Mouse (Mus musculus): ENCODE measurements around the gene Creb3l4. TPM values are rescaled to one million over a fixed set of nuclear protein-coding genes. Genes with fewer than 3 reads are reported as not detected.
A peak's percentile ranks its signal among the peaks of the same experiment; 100 is the strongest.
"Not testable (repeated sequence)": the region's sequence is repeated elsewhere in the genome, so short reads cannot be mapped to it uniquely, and the experiment has no call there.

The Creb3l4 gene
- polyA plus RNA-seq, 1 experiment from 2014 or later = 0.47 TPM

DNA sequence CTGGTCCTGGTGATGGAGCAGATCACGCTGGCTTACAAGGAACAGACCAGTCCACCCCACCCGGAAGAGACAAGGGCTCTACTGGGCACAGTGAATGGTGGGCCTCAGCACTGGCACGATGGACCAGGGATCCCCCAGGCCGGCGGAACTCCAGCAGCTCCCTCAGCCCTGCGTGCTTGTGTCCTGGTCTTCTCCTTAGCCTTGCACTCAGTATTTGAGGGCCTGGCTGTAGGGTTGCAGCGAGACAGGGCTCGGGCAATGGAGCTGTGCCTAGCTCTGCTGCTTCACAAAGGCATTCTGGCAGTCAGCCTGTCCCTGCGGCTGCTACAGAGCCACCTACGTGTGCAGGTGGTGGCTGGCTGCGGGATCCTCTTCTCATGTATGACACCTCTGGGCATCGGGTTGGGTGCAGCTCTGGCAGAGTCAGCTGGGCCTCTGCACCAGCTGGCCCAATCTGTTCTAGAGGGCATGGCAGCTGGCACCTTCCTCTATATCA lies 8.5 kb upstream of the Creb3l4 start:
- peaks cover 15% of the 10 kb centered on the region for H3K36me3 ChIP-seq (replicated peaks)
- WGBS (ENCODE audit: insufficient replicate concordance) = 78% methylated on average over 10 of the region's 12 CpGs
- peaks cover 42% of the 10 kb centered on the region for H3K4me1 ChIP-seq (replicated peaks)
- ATAC-seq (ENCODE audit: insufficient read depth); H3K9me3 ChIP-seq (replicated peaks); H3K4me2 ChIP-seq; H3K27me3 ChIP-seq; H3K4me3 ChIP-seq (replicated peaks); H3K9ac ChIP-seq; H3K27ac ChIP-seq (replicated peaks): not testable (repeated sequence)

DNA sequence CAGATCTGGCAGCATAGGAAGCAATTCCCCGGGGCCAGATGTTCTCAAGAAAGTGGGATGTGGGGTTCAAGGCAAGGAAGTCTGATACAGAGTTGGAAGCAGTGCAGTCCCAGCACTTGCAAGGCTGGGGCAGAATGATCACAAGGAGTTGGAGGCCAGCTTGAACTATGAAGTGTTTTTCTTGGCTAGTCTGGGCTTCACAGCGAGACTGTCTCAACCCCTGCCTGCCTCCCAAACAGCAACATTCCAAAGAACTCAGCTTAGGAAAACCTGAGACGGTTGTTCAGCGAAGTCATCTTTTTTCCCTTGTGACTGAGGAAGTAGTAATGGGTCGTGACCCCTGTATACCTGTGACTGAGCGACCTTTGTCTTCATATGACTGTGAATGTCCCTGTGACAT lies 7.5 kb upstream of the Creb3l4 start:
- ATAC-seq (ENCODE audit: insufficient read depth) = no peak
- H3K4me1 ChIP-seq (replicated peaks) = peaks cover 39% of the 10 kb centered on the region
- H3K9me3 ChIP-seq (replicated peaks) = no peaks in the 10 kb centered on the region
- no peaks in the 10 kb centered on the region; the same call in 1 of the 2 replicates for H3K27me3 ChIP-seq
- H3K36me3 ChIP-seq (replicated peaks) = peaks cover 15% of the 10 kb centered on the region
- H3K4me3 ChIP-seq (replicated peaks) = no peak overlapping the region
- no peak overlapping the region for H3K4me2 ChIP-seq
- 75% methylated on average over 6 of the region's 6 CpGs for WGBS (ENCODE audit: insufficient replicate concordance)
- no peak overlapping the region for H3K9ac ChIP-seq
- no peak overlapping the region for H3K27ac ChIP-seq (replicated peaks)

DNA sequence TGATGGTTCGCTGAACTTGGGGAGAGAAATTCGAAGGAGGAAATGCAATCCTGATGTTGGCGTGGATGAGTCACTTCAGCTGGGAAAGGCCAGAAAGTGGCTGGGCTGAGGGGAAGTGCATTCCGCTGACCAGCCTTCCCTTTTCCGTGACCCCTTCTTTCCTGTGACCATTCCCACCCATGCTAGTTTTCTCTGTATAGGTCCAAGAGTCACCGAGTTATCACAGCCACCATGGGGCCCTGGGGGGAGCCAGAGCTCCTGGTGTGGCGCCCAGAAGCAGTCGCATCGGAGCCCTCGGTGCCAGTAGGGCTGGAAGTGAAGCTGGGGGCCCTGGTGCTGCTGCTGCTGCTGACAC lies 5.4 kb upstream of the Creb3l4 start:
- Histone ChIP-seq H3K4me2 (peak overlapping the region; percentile 94), H3K36me3 (replicated peaks) (peaks cover 15% of the 10 kb centered on the region), H3K9me3 (replicated peaks) (no peaks in the 10 kb centered on the region), H3K4me1 (replicated peaks) (peaks cover 26% of the 10 kb centered on the region), H3K9ac (peak overlapping the region; percentile 69), H3K27ac (replicated peaks) (peak overlapping the region; percentile 79), H3K27me3 (no peaks in the 10 kb centered on the region; the same call in 1 of the 2 replicates), H3K4me3 (replicated peaks) (peak overlapping the region; percentile 71)
- under 1% methylated on average over 10 of the region's 10 CpGs for WGBS (ENCODE audit: insufficient replicate concordance)
- no peak for ATAC-seq (ENCODE audit: insufficient read depth)

DNA sequence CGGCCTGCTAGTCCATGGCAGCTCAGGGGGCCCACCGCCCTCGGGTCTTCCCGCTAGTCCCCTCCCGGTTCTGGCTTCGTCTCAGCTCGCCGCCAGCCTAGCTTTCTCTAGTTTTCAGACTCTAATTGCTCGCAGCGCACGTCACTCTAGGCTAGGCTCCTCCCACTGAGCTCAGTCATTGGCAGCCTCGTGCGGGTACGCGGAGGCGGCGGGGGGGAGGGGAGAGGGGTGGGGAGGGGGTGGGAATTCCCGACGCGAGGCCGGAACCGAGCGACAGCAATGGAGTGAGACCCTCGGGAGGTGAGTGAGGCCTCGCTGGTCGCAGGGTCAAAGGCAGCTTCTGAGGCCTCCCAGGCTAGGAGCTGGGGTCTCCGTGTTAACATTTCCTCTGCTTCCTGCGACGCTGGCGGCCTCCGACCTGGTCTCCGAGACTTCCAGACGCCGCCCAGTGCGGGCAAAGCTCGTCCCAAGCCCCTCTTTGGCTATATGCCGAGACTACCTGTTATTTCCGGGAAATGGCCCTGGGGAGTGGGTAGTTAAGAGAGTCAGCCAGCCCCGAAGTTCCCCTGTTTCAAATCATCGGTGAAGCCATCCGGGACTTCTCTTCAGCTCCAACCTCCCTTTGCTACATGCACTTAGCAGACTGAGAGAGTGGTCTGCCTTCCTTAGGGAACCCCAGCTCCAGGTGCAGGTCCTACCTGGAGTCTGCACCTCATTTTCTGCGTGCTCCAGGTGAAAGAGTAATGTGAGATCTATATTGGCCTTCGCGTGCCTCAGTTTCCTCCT lies 4.8 kb upstream of the Creb3l4 start, which contains the start of gene Slc39a1:
TSS of gene Slc39a1 (plus strand) at position 213 of the 786 bp plus-strand sequence.
- H3K4me2 ChIP-seq = peak within 1 kb of the TSS; percentile 94
- peaks cover 31% of the 10 kb centered on the region for H3K4me1 ChIP-seq (replicated peaks)
- H3K27me3 ChIP-seq = no peaks in the 10 kb centered on the region; the same call in 1 of the 2 replicates
- H3K9ac ChIP-seq = peak within 1 kb of the TSS; percentile 69
- H3K36me3 ChIP-seq (replicated peaks) = peaks cover 15% of the 10 kb centered on the region
- WGBS (ENCODE audit: insufficient replicate concordance) = under 1% methylated on average over 44 of the region's 44 CpGs
- ATAC-seq (ENCODE audit: insufficient read depth) = peak; percentile 88
- peak within 1 kb of the TSS; percentile 71 for H3K4me3 ChIP-seq (replicated peaks)
- no peaks in the 10 kb centered on the region for H3K9me3 ChIP-seq (replicated peaks)
- H3K27ac ChIP-seq (replicated peaks) = peak within 1 kb of the TSS; percentile 79

- ATAC-seq (ENCODE audit: insufficient read depth) = peak; percentile 27
- Histone ChIP-seq H3K27me3 (no peaks in the 10 kb centered on the region; the same call in 1 of the 2 replicates), H3K9ac (peak overlapping the region; percentile 69), H3K4me3 (replicated peaks) (peak overlapping the region; percentile 71), H3K4me2 (peak overlapping the region; percentile 94), H3K9me3 (replicated peaks) (no peaks in the 10 kb centered on the region), H3K36me3 (replicated peaks) (peaks cover 15% of the 10 kb centered on the region), H3K27ac (replicated peaks) (peak overlapping the region; percentile 79), H3K4me1 (replicated peaks) (peaks cover 37% of the 10 kb centered on the region)
- 2% methylated on average over 3 of the region's 3 CpGs for WGBS (ENCODE audit: insufficient replicate concordance)
Observed at GRCm38 (mm10) chr3:90247630-90247959, 4.3 kb upstream of the Creb3l4 start.

DNA sequence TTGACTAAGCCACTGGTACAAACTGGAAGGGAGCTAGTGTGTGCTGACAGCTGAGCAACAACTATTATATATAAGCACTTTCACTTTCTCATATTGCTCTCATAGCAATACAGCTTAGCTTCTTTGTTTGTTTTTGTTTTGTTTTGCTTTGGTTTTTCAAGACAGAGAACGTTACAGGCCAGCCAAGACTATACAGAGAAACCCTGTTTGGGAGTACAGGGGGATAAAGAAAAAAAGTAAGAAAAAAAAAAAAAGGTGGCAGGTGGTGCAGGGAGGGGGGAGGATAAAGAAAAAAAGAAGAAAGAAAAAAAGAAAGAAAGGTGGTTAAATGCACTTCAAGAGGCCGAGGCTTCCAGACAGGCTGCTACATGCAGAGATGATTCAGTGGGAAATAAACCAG lies 2.1 kb upstream of the Creb3l4 start:
- H3K9me3 ChIP-seq (replicated peaks) = no peaks in the 10 kb centered on the region
- H3K4me1 ChIP-seq (replicated peaks) = peaks cover 48% of the 10 kb centered on the region
- no peak overlapping the region for H3K4me2 ChIP-seq
- H3K27me3 ChIP-seq = no peaks in the 10 kb centered on the region; the same call in 1 of the 2 replicates
- no peak overlapping the region for H3K9ac ChIP-seq
- H3K4me3 ChIP-seq (replicated peaks) = no peak overlapping the region
- no peak overlapping the region for H3K27ac ChIP-seq (replicated peaks)
- 61% methylated on average over 2 of the region's 2 CpGs for WGBS (ENCODE audit: insufficient replicate concordance)
- peaks cover under 1% of the 10 kb centered on the region; the same call in 1 of the 2 replicates for H3K36me3 ChIP-seq (replicated peaks)
- no peak for ATAC-seq (ENCODE audit: insufficient read depth)

GRCm38 (mm10) chr3:90241669-90242358 lies 1.5 kb downstream of the Creb3l4 start:
- no peak overlapping the region for H3K27ac ChIP-seq (replicated peaks)
- no peak overlapping the region for H3K4me2 ChIP-seq
- H3K9me3 ChIP-seq (replicated peaks) = no peaks in the 10 kb centered on the region
- H3K9ac ChIP-seq = no peak overlapping the region
- 0 out of 2 replicates have a peak, but pooled peaks have one; percentile 19 for ATAC-seq (ENCODE audit: insufficient read depth)
- no peaks in the 10 kb centered on the region; the same call in 1 of the 2 replicates for H3K27me3 ChIP-seq
- WGBS (ENCODE audit: insufficient replicate concordance) = 55% methylated on average over 10 of the region's 10 CpGs
- no peak overlapping the region for H3K4me3 ChIP-seq (replicated peaks)
- no peaks in the 10 kb centered on the region for H3K36me3 ChIP-seq (replicated peaks)
- H3K4me1 ChIP-seq (replicated peaks) = peaks cover 30% of the 10 kb centered on the region

DNA sequence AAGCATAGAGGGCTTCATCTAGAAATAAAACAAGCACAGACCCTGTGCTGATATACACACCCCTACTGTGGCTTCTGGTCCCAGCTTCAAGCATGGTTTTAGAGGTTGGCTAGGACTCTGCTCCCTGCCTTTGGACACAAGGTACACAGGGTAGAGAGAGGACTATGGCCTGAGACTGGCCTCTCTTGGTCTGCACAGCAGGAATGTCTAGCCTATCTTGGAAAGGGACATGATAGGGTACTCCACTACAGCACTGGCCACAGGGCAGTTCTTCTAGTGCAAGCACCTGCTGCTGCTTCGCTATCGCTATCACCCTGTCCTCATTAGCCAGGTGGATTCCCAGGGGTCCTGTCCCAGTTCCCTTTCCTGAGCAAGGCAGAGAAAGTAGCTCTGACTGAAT lies 2.1 kb downstream of the Creb3l4 start:
- Histone ChIP-seq H3K4me2 (no peak overlapping the region), H3K36me3 (replicated peaks) (0 out of 2 replicates have a peak, but pooled peaks cover 3% of the 10 kb centered on the region)

DNA sequence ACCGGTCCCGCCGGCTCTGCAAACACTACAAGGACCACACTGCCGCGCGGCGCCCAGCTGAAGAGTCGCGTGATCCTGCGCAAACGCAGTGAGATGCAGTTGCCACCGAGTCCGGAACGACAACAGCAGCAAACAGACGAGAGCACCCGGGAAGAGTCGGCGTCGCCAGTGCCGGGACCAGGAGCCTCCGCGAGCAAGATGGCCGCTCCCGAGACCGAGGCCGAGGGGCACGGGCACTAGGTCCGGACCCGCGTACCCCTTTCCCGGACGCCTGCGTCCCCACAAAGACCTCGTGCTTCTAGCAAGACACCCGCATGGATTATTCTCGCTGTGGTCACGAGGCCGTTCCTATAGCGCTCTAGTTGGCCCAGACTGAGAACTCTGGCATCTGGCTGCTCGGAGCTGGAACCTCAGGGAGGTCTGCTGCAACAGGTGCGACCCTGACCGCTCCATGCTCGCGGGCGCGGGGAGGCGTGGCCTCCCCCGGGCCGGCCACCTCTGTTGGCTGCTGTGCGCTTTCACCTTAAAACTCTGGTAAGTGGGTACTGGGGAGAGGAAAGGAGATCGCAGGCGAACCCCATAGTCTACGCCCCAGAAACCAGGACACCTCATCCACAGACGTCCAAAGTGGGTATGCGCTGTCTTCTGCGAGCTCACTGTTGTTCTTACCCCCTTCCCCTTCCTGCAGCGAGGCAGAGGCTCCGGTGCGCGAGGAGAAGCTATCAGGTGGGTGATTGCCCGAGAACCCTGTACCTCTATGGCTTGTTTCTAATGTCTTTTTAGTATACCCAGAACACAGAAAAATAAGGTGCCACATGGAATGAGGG lies 11.6 kb downstream of the Creb3l4 start, which contains the start of gene Jtb:
TSS of gene Jtb (plus strand) at position 91 of the 827 bp plus-strand sequence.
- Histone ChIP-seq H3K9ac (peak within 1 kb of the TSS; percentile 72), H3K4me3 (replicated peaks) (peak within 1 kb of the TSS; percentile 79), H3K27me3 (no peaks in the 10 kb centered on the region), H3K4me2 (peak within 1 kb of the TSS; percentile 91), H3K4me1 (replicated peaks) (peaks cover 20% of the 10 kb centered on the region), H3K9me3 (replicated peaks) (no peaks in the 10 kb centered on the region), H3K27ac (replicated peaks) (peak within 1 kb of the TSS; percentile 85), H3K36me3 (replicated peaks) (peaks cover 29% of the 10 kb centered on the region)
- WGBS (ENCODE audit: insufficient replicate concordance) = under 1% methylated on average over 61 of the region's 61 CpGs
- ATAC-seq (ENCODE audit: insufficient read depth) = peak; percentile 94

More for the DNA sequence above, 2.1 kb downstream of the Creb3l4 start:
- Histone ChIP-seq H3K4me1 (replicated peaks) (peaks cover 30% of the 10 kb centered on the region), H3K9me3 (replicated peaks) (no peaks in the 10 kb centered on the region), H3K4me3 (replicated peaks) (no peak overlapping the region), H3K27ac (replicated peaks) (no peak overlapping the region), H3K9ac (no peak overlapping the region), H3K27me3 (no peaks in the 10 kb centered on the region)
- 71% methylated on average over 2 of the region's 2 CpGs for WGBS (ENCODE audit: insufficient replicate concordance)
- peak; percentile 51 for ATAC-seq (ENCODE audit: insufficient read depth)

DNA sequence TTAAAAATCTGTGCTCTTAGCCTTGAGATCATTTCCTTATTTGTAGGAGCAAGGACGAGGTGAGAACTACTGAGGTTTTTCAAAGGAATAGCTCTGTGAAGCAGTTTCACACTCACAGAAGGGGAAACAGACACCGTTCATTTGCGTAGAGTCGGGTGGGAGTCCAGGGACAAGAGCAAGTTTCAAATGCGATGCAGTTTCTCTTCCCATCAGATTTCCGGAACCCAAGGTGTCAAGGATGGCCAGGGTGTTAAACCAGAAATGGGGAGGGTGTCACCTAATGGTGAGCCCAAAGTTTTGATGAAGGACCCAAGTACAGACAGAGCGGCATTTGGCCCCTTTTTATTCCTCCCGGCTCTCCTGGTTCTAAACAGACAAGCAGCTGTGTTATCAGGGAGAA lies 12.2 kb downstream of the Creb3l4 start:
- Histone ChIP-seq H3K27me3 (no peaks in the 10 kb centered on the region), H3K4me2 (peak overlapping the region; percentile 91), H3K36me3 (replicated peaks) (peaks cover 24% of the 10 kb centered on the region), H3K4me1 (replicated peaks) (peaks cover 20% of the 10 kb centered on the region), H3K4me3 (replicated peaks) (peak overlapping the region; percentile 79), H3K9me3 (replicated peaks) (no peaks in the 10 kb centered on the region), H3K9ac (peak overlapping the region; percentile 72), H3K27ac (replicated peaks) (peak overlapping the region; percentile 85)
- 6% methylated on average over 8 of the region's 8 CpGs for WGBS (ENCODE audit: insufficient replicate concordance)
- ATAC-seq (ENCODE audit: insufficient read depth) = no peak
